Mouse (Mus musculus) erythroblast, embryonic 14.5 days (primary cell): ENCODE data around the gene Usp21.

Experiments
- GATA1 ChIP-seq: IDR thresholded peaks from 2 replicates; pipeline ENCODE4 v1.6.1; 2012; ENCODE audit warnings: low read length, inconsistent platforms, mixed read lengths
- TAL1 ChIP-seq: IDR thresholded peaks from 3 replicates; pipeline ENCODE4 v1.6.1; 2012; ENCODE audit warnings: low read length, inconsistent platforms, mixed read lengths

- TF ChIP-seq TAL1 (no peak), GATA1 (no peak)
These were observed 5.5 kb downstream of the Usp21 start for GRCm38 (mm10) chr1:171282086-171282805.
